Mouse (Mus musculus) embryonic fibroblast, embryonic 13.5 days (primary cell): ENCODE measurements around the gene Gm28230.

Experiments used
- CTCF ChIP-seq: IDR thresholded peaks from 2 replicates; pipeline ENCODE4 v1.5.1; 2011; ENCODE audit warnings: mild to moderate bottlenecking, control low read depth, low read length, moderate library complexity, borderline replicate concordance; ENCODE audit not compliant: insufficient read depth
- POLR2A ChIP-seq: IDR thresholded peaks from 2 replicates; pipeline ENCODE4 v1.6.1; 2011; ENCODE audit warnings: low read depth, mild to moderate bottlenecking, control low read depth, low read length, moderate library complexity

- TF ChIP-seq CTCF (no peak), POLR2A (no peak)
These were observed 6.1 kb upstream of the Gm28230 start for GRCm38 (mm10) chr2:74720384-74720783.
